In the genomic region with DNA sequence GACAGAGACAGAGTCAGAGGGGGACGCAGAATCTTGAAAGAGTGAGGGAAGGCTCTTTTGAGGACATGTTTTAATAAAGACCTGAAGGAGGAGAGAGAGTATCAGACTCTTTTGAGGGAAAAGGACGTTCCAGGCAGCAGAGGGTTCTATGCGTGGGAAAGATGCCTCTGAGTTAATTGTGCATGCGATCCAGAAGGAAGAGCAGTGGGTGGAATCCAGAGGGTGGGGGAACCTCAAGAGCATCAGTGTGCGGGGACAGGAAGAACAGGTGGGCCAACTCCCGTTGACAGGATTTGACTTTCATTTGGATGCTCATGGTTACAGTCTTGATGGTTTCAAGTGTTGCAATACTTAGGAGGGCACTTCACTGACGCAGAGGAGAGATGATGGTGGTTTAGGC, we compare ENCODE assay signal across 14 mouse cellular contexts.
"Had no signal": no experiment of that assay in that cellular context is flagged by ENCODE, and none has a peak within 500 bp of the region (broad histone marks: within the 10 kb centered on the region; RNA-seq: fewer than 3 reads in every experiment).

No protein-coding gene starts in this region.

- DNase-seq: liver, postnatal 0 days; lung, adult 2 months; lung, postnatal 14 days; lung, postnatal 36 days; retina, postnatal 1 day; right cerebral cortex, postnatal 14 days; right cerebral cortex, postnatal 4 days; spleen, adult 18-20 months; thymus, adult 18-20 months; thymus, postnatal 14 days; thymus, postnatal 36 days had no signal

- ATAC-seq: liver, postnatal 0 days; lung, postnatal 0 days; midbrain, embryonic 13.5 days; midbrain, embryonic 15.5 days had no signal
